Mouse (Mus musculus) stomach, embryonic 16.5 days (tissue): ENCODE measurements around the gene Rbck1. TPM values are rescaled to one million over a fixed set of nuclear protein-coding genes. Genes with fewer than 3 reads are reported as not detected.
"Not testable (repeated sequence)": the region's sequence is repeated elsewhere in the genome, so short reads cannot be mapped to it uniquely, and the experiment has no call there.

Experiments used
- ATAC-seq: fragments of 200-750 bp; cut with Nextera tagmentation; 2 replicates; pipeline ENCODE4 v1.8.0; 2017; ENCODE audit warnings: moderate number of reproducible peaks, moderate TSS enrichment; ENCODE audit not compliant: insufficient read depth, low FRiP score
- H3K27ac ChIP-seq: fragments of 300-500 bp; sonication (generic); 2 replicates; pipeline ENCODE4 v1.5.1; 2014; ENCODE audit warnings: low read length
- H3K27me3 ChIP-seq: fragments of 300-500 bp; sonication (generic); 2 replicates; pipeline ENCODE4 v1.6.1; 2014; ENCODE audit warnings: low read length, control low read depth, mixed read lengths; ENCODE audit not compliant: control insufficient read depth, insufficient read depth
- H3K36me3 ChIP-seq: fragments of 300-500 bp; sonication (generic); 2 replicates; pipeline ENCODE4 v1.6.1; 2014; ENCODE audit warnings: low read length; ENCODE audit not compliant: control insufficient read depth, insufficient read depth
- H3K4me1 ChIP-seq: fragments of 300-500 bp; sonication (generic); 2 replicates; pipeline ENCODE4 v1.6.1; 2014; ENCODE audit warnings: low read length, control low read depth, mixed read lengths; ENCODE audit not compliant: control insufficient read depth, insufficient read depth
- H3K4me2 ChIP-seq: fragments of 300-500 bp; sonication (generic); 2 replicates; pipeline ENCODE4 v1.6.1; 2014; ENCODE audit warnings: low read depth, low read length, mixed read lengths
- H3K4me3 ChIP-seq: fragments of 300-500 bp; sonication (generic); replicated peaks from 2 replicates; pipeline ENCODE4 v1.5.1; 2014; ENCODE audit warnings: mild to moderate bottlenecking, low read length
- H3K9ac ChIP-seq: fragments of 300-500 bp; sonication (generic); 2 replicates; pipeline ENCODE4 v1.6.1; 2014; ENCODE audit warnings: low read length
- H3K9me3 ChIP-seq: fragments of 300-500 bp; sonication (generic); replicated peaks from 2 replicates; pipeline ENCODE4 v1.6.1; 2016; ENCODE audit warnings: low read length, control low read depth; ENCODE audit not compliant: control insufficient read depth
- WGBS: fragments of 180-500 bp; shearing (Covaris S2); extraction: QIAGEN DNeasy Blood & Tissue Kit; methylation state at CpG from one replicate; pipeline ENCODE4 v1.1.7; 2014; 5-methylcytosine and 5-hydroxymethylcytosine counted together
- polyA plus RNA-seq: library from polyadenylated mRNA; unstranded; fragments of >200 nt; fragmentation: Nextera tagmentation; extraction: Ambion mirVana; gene quantifications from 2 replicates; pipeline ENCODE4 v1.2.1, GENCODE M21; 2015

The Rbck1 gene
- polyA plus RNA-seq, 1 experiment from 2014 or later, result 72.6 TPM

- H3K4me2 ChIP-seq, result peak overlapping the region; percentile 52
- H3K27me3 ChIP-seq, result no peaks in the 10 kb centered on the region
- H3K36me3 ChIP-seq, result no peaks in the 10 kb centered on the region
- H3K9me3 ChIP-seq, result no peaks in the 10 kb centered on the region
- peak overlapping the region; percentile 56; the same call in 1 of the 2 replicates for H3K9ac ChIP-seq
- H3K4me1 ChIP-seq, result 0 out of 2 replicates have a peak, but pooled peaks cover 7% of the 10 kb centered on the region
- 10% methylated on average over 17 of the region's 17 CpGs for WGBS
- no peak overlapping the region; the same call in 1 of the 2 replicates for H3K27ac ChIP-seq
- ATAC-seq, result peak; percentile 49
- peak overlapping the region; percentile 22; the same call in 1 of the 2 replicates for H3K4me3 ChIP-seq
Observed at GRCm38 (mm10) chr2:152363245-152364147, 31.0 kb upstream of the Rbck1 start.

GRCm38 (mm10) chr2:152361193-152361592 lies 28.7 kb upstream of the Rbck1 start:
- Histone ChIP-seq H3K4me1 (0 out of 2 replicates have a peak, but pooled peaks cover 7% of the 10 kb centered on the region), H3K36me3 (no peaks in the 10 kb centered on the region), H3K4me3 (no peak overlapping the region), H3K9ac (no peak overlapping the region), H3K27ac (no peak overlapping the region), H3K4me2 (no peak overlapping the region), H3K9me3 (no peaks in the 10 kb centered on the region), H3K27me3 (no peaks in the 10 kb centered on the region)
- no peak for ATAC-seq
- 80% methylated on average over 8 of the region's 8 CpGs for WGBS

GRCm38 (mm10) chr2:152360271-152360775 lies 27.9 kb upstream of the Rbck1 start:
- ATAC-seq, result peak; percentile 70; the same call in 1 of the 2 replicates
- 0 out of 2 replicates have a peak overlapping the region, but pooled peaks have one; percentile 9 for H3K27ac ChIP-seq
- H3K4me3 ChIP-seq, result no peak overlapping the region
- 26% methylated on average over 7 of the region's 7 CpGs for WGBS
- no peaks in the 10 kb centered on the region for H3K36me3 ChIP-seq
- no peak overlapping the region for H3K4me2 ChIP-seq
- 0 out of 2 replicates have a peak, but pooled peaks cover 7% of the 10 kb centered on the region for H3K4me1 ChIP-seq
- no peaks in the 10 kb centered on the region for H3K9me3 ChIP-seq
- H3K27me3 ChIP-seq, result no peaks in the 10 kb centered on the region
- H3K9ac ChIP-seq, result peak overlapping the region; percentile 6; the same call in 1 of the 2 replicates

GRCm38 (mm10) chr2:152359616-152360015 lies 27.2 kb upstream of the Rbck1 start:
- no peak overlapping the region for H3K4me2 ChIP-seq
- H3K9ac ChIP-seq, result no peak overlapping the region
- H3K36me3 ChIP-seq, result no peaks in the 10 kb centered on the region
- H3K27me3 ChIP-seq, result no peaks in the 10 kb centered on the region
- WGBS, result 43% methylated on average over 5 of the region's 5 CpGs
- no peaks in the 10 kb centered on the region for H3K9me3 ChIP-seq
- ATAC-seq, result peak; percentile 38; the same call in 1 of the 2 replicates
- H3K27ac ChIP-seq, result no peak overlapping the region
- H3K4me3 ChIP-seq, result no peak overlapping the region
- 0 out of 2 replicates have a peak, but pooled peaks cover 7% of the 10 kb centered on the region for H3K4me1 ChIP-seq

GRCm38 (mm10) chr2:152358977-152359376 lies 26.5 kb upstream of the Rbck1 start:
- not testable (repeated sequence) for ATAC-seq, H3K36me3 ChIP-seq, H3K9ac ChIP-seq, H3K4me2 ChIP-seq, H3K4me1 ChIP-seq, H3K4me3 ChIP-seq, H3K9me3 ChIP-seq, H3K27ac ChIP-seq, H3K27me3 ChIP-seq
- WGBS, result 80% methylated on average over 5 of the region's 5 CpGs

GRCm38 (mm10) chr2:152357254-152357653 lies 24.8 kb upstream of the Rbck1 start:
- Histone ChIP-seq H3K27ac (no peak overlapping the region), H3K36me3 (no peaks in the 10 kb centered on the region), H3K9ac (no peak overlapping the region), H3K27me3 (no peaks in the 10 kb centered on the region), H3K9me3 (no peaks in the 10 kb centered on the region), H3K4me1 (0 out of 2 replicates have a peak, but pooled peaks cover 7% of the 10 kb centered on the region), H3K4me2 (no peak overlapping the region), H3K4me3 (no peak overlapping the region)
- WGBS, result 82% methylated on average over 3 of the region's 3 CpGs
- ATAC-seq, result no peak

GRCm38 (mm10) chr2:152349842-152350540 lies 17.5 kb upstream of the Rbck1 start:
- Histone ChIP-seq H3K9me3 (no peaks in the 10 kb centered on the region), H3K4me1 (peaks cover 7% of the 10 kb centered on the region; the same call in 1 of the 2 replicates), H3K4me2 (no peak overlapping the region), H3K36me3 (no peaks in the 10 kb centered on the region), H3K27me3 (no peaks in the 10 kb centered on the region), H3K27ac (no peak overlapping the region), H3K4me3 (no peak overlapping the region), H3K9ac (no peak overlapping the region)
- ATAC-seq, result peak; percentile 62; the same call in 1 of the 2 replicates
- 74% methylated on average over 8 of the region's 8 CpGs for WGBS

GRCm38 (mm10) chr2:152349205-152349604 lies 16.8 kb upstream of the Rbck1 start:
- Histone ChIP-seq H3K4me2 (no peak overlapping the region), H3K27me3 (no peaks in the 10 kb centered on the region), H3K9me3 (no peaks in the 10 kb centered on the region), H3K4me1 (peaks cover 10% of the 10 kb centered on the region; the same call in 1 of the 2 replicates), H3K9ac (no peak overlapping the region), H3K36me3 (no peaks in the 10 kb centered on the region), H3K27ac (no peak overlapping the region), H3K4me3 (no peak overlapping the region)
- 76% methylated on average over 6 of the region's 6 CpGs for WGBS
- no peak for ATAC-seq
